Mouse (Mus musculus): ENCODE measurements around the gene 1520401A03Rik. TPM values are rescaled to one million over a fixed set of nuclear protein-coding genes. Genes with fewer than 3 reads are reported as not detected.

1520401A03Rik gene
- total and polyA plus RNA-seq, 3 experiments, result 0.08 TPM; not detected in 2

DNA sequence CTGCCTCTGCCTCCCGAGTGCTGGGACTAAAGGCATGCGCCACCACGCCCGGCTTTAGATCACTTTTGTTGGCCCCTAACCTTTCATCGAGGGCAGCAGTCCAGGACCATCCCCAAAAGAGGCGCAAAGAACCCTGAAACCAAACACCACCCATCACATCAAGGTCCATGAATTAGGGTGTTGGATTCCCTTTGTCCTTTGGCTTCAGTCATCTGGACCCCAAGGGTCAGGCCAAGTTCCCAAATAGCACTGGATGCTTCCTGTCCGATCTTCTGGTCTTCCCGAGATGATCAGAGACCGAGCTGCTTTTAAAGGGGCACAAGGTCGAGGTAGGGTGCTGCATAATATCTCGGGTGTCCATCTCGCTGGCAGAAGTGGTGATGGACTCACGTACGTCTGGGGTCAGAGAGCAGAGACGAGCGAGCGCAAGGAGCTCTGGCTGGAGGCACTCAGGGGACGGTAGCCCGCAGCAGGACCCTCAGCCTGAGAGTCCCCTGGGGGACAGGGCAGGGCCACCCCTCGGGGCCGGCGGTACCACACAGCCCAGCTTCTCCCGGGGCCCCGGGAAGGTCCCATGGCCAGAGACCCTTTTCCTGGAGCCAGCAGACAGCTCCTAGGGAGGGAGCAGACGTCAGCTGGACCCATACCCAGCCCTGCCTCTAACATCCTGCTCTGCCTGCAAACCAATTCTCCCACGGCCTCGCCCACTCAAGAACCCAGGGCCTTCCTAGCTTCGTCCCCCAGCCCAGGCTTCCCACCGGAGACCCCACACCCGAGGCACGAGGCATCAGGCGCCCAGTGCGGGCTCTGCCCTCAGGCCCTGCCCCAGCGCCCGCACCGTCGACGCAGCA lies 19.0 kb upstream of the 1520401A03Rik start:
- Histone ChIP-seq H3K9ac (ENCODE audit: insufficient read depth, low read depth) (no peak overlapping the region), H3K4me2 (ENCODE audit: insufficient read depth, low read depth, poor library complexity, severe bottlenecking) (no peak overlapping the region), H3K27me3 (replicated peaks) (peaks cover 73% of the 10 kb centered on the region), H3K36me3 (replicated peaks in 1 of 2; ENCODE audit: control insufficient read depth in 1 of 2, insufficient read depth in 1 of 2, low read length in 1 of 2) (peaks cover 2 to 12% of the 10 kb centered on the region in 2 experiments), H3K4me1 (ENCODE audit: control insufficient read depth in 1 of 2, insufficient read depth in 2 of 2) (peaks cover 19 to 35% of the 10 kb centered on the region in 2 experiments), H3K27ac (ENCODE audit: insufficient read depth, low read depth) (no peak overlapping the region), H3K9me3 (replicated peaks; ENCODE audit: low read length) (no peaks in the 10 kb centered on the region), H3K4me3 (replicated peaks in 1 of 3; ENCODE audit: low read depth in 2 of 3, low read length in 2 of 3, poor library complexity in 1 of 3) (no peak overlapping the region), H3K79me2 (replicated peaks; ENCODE audit: control insufficient read depth, extremely low read depth, insufficient read depth, poor library complexity, severe bottlenecking) (no peaks in the 10 kb centered on the region)
- DNase-seq (ENCODE audit: extremely low read depth), result no peak
- in situ Hi-C loops (cut with MboI; ENCODE audit: low pct_ligation_motif_present, low pct_unique_long_range_greater_than_20kb, low sequenced_read_pairs), result no loop called here
- dilution Hi-C loops (cut with MboI; ENCODE audit: extremely low pct_ligation_motif_present, extremely low pct_unique_long_range_greater_than_20kb, low sequenced_read_pairs), result no loop called here
- TF ChIP-seq ELF1 (IDR thresholded peaks at IDR 0.05; ENCODE audit: low read depth, low read length), result no peak
- no peak for TF ChIP-seq MEF2A (IDR thresholded peaks at IDR 0.05; ENCODE audit: borderline replicate concordance, low read depth, low read length)
- TF ChIP-seq MYC (IDR thresholded peaks at IDR 0.05; ENCODE audit: low read depth, low read length), result no peak
- no peak for TF ChIP-seq ZMIZ1 (IDR thresholded peaks at IDR 0.05; ENCODE audit: low read depth, low read length)
- no peak for TF ChIP-seq RCOR1 (conservative IDR thresholded peaks at IDR 0.05; ENCODE audit: low read depth, low read length)
- TF ChIP-seq TCF12 (IDR thresholded peaks at IDR 0.05; ENCODE audit: low read depth, low read length), result no peak
- no peak for TF ChIP-seq HCFC1 (IDR thresholded peaks at IDR 0.05; ENCODE audit: low read depth, low read length)
- no peak for TF ChIP-seq SMC3 (IDR thresholded peaks at IDR 0.05; ENCODE audit: low read depth, low read length)
- no peak for TF ChIP-seq MAFK (IDR thresholded peaks at IDR 0.05; ENCODE audit: insufficient replicate concordance, low read length)
- no peak for TF ChIP-seq POLR2AphosphoS2 (IDR thresholded peaks at IDR 0.05; ENCODE audit: low read depth, low read length)
- no peak for TF ChIP-seq CHD1 (IDR thresholded peaks at IDR 0.05; ENCODE audit: low read depth, low read length)
- TF ChIP-seq GABPA (IDR thresholded peaks at IDR 0.05; ENCODE audit: insufficient replicate concordance, low read depth, low read length), result no peak
- no peak for TF ChIP-seq SIN3A (IDR thresholded peaks at IDR 0.05; ENCODE audit: low read length)
- no peak for TF ChIP-seq ETS1 (conservative IDR thresholded peaks at IDR 0.05; ENCODE audit: low read depth, low read length)
- no peak for TF ChIP-seq POLR2A (IDR thresholded peaks at IDR 0.05; ENCODE audit: low read depth, low read length)
- no peak for TF ChIP-seq BHLHE40 (IDR thresholded peaks at IDR 0.05; ENCODE audit: low read depth, low read length)

DNA sequence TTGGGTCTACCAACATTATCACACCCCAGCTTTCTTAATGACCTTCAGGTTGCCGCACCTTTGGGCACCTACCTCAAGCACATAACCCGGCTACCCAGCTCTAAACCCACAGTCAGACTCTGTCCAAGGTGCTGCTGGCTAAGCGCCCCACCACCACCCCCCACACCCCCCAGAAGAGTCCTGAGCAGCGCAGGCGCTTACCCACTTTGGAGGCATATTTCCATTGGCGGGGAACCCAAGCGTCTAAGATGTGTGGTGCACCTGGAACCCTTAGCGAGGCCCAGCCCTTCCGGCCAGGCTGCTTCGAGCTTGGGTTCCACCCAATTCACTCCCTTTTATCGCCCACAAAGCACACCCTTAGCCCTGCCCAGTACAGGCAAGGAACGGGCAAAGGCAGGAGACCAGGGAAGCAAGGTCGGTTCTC lies 18.0 kb upstream of the 1520401A03Rik start, which contains the start of gene Paqr4:
Gene Paqr4 (minus strand): TSS at position 270 of the 424 bp plus-strand sequence.
- no peak within 1 kb of the TSS for H3K27ac ChIP-seq (ENCODE audit: insufficient read depth, low read depth)
- no peak for DNase-seq (ENCODE audit: extremely low read depth)
- H3K79me2 ChIP-seq (replicated peaks; ENCODE audit: control insufficient read depth, extremely low read depth, insufficient read depth, poor library complexity, severe bottlenecking), result no peaks in the 10 kb centered on the region
- dilution Hi-C loops (cut with MboI; ENCODE audit: extremely low pct_ligation_motif_present, extremely low pct_unique_long_range_greater_than_20kb, low sequenced_read_pairs), result no loop called here
- peaks cover 3 to 22% of the 10 kb centered on the region in 2 experiments for H3K36me3 ChIP-seq (replicated peaks in 1 of 2; ENCODE audit: control insufficient read depth in 1 of 2, insufficient read depth in 1 of 2, low read length in 1 of 2)
- H3K9ac ChIP-seq (ENCODE audit: insufficient read depth, low read depth), result peak within 1 kb of the TSS; percentile 48
- in situ Hi-C loops (cut with MboI; ENCODE audit: low pct_ligation_motif_present, low pct_unique_long_range_greater_than_20kb, low sequenced_read_pairs), result no loop called here
- peaks cover 13 to 27% of the 10 kb centered on the region in 2 experiments for H3K4me1 ChIP-seq (ENCODE audit: control insufficient read depth in 1 of 2, insufficient read depth in 2 of 2)
- TF ChIP-seq MXI1 (IDR thresholded peaks at IDR 0.05; ENCODE audit: low read depth, low read length) (peak; percentile 81), NRF1 (IDR thresholded peaks at IDR 0.05; ENCODE audit: low read depth, low read length) (peak; percentile 34; the same call in 1 of the 2 replicates), NELFE (IDR thresholded peaks at IDR 0.05; ENCODE audit: low read depth, low read length) (no peak), SIN3A (IDR thresholded peaks at IDR 0.05; ENCODE audit: low read length) (peak; percentile 81)
- H3K4me2 ChIP-seq (ENCODE audit: insufficient read depth, low read depth, poor library complexity, severe bottlenecking), result peak within 1 kb of the TSS; percentile 93
- H3K9me3 ChIP-seq (replicated peaks; ENCODE audit: low read length), result no peaks in the 10 kb centered on the region
- peaks cover 65% of the 10 kb centered on the region for H3K27me3 ChIP-seq (replicated peaks)
- peak within 1 kb of the TSS in 2 of 3 experiments; percentile 33 to 58 for H3K4me3 ChIP-seq (replicated peaks in 1 of 3; ENCODE audit: low read depth in 2 of 3, low read length in 2 of 3, poor library complexity in 1 of 3)

Measured in CH12.LX (cell line).